Mouse (Mus musculus) lung, postnatal 0 days (tissue): Measurements from ENCODE around the gene Lyl1.

Experiments used
- CTCF ChIP-seq: IDR thresholded peaks from 2 replicates; pipeline ENCODE4 v1.5.1; 2016; ENCODE audit warnings: antibody characterized with exemption, mild to moderate bottlenecking
- EP300 ChIP-seq: IDR thresholded peaks from 2 replicates; pipeline ENCODE4 v1.6.1; 2016; ENCODE audit warnings: antibody characterized with exemption, mild to moderate bottlenecking, control low read depth

DNA sequence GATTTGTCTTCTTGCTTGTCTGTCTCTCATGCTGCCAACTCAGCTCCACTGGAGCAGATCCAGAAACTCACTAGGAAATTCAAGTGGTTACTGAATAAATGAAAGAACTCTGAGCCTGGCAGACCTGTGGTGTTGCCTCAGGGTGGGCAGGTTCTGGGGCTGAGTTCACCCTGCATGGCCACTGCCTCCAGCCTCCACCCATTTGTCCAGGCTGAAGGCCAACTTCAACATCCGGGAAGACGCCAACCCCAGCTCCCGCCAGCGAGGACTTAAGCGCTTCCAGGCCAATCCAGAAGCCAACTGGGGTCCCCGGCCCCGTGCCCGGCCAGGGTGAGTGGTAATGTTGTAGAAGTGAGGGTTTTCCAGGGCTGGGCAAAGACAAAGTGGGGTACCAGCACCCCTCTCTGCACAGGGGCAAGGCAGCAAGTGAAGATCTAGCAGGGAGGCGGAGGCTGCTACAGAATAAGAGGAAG lies 2.3 kb upstream of the Lyl1 start:
- TF ChIP-seq EP300, result 0 out of 2 replicates have a peak, but pooled peaks have one; percentile 13
- no peak for TF ChIP-seq CTCF
